Mouse (Mus musculus): ENCODE data around the gene Scrn1. TPM values are rescaled to one million over a fixed set of nuclear protein-coding genes. Genes with fewer than 3 reads are reported as not detected.

Scrn1 gene
- total RNA-seq (2021), result 10 to 100 TPM; 18.1 to 27.5 TPM
- long read RNA-seq, experiment 1, full-length matches to known transcripts, result 24 of 40 reads
- long read RNA-seq, experiment 1, partial matches to known transcripts, result 2 of 40 reads
- long read RNA-seq, experiment 1, other reads (novel, unspliced or antisense), result 14 of 40 reads
- long read RNA-seq, experiment 2, full-length matches to known transcripts, result 15 of 25 reads
- long read RNA-seq, experiment 2, partial matches to known transcripts, result 2 of 25 reads
- long read RNA-seq, experiment 2, other reads (novel, unspliced or antisense), result 8 of 25 reads

DNA sequence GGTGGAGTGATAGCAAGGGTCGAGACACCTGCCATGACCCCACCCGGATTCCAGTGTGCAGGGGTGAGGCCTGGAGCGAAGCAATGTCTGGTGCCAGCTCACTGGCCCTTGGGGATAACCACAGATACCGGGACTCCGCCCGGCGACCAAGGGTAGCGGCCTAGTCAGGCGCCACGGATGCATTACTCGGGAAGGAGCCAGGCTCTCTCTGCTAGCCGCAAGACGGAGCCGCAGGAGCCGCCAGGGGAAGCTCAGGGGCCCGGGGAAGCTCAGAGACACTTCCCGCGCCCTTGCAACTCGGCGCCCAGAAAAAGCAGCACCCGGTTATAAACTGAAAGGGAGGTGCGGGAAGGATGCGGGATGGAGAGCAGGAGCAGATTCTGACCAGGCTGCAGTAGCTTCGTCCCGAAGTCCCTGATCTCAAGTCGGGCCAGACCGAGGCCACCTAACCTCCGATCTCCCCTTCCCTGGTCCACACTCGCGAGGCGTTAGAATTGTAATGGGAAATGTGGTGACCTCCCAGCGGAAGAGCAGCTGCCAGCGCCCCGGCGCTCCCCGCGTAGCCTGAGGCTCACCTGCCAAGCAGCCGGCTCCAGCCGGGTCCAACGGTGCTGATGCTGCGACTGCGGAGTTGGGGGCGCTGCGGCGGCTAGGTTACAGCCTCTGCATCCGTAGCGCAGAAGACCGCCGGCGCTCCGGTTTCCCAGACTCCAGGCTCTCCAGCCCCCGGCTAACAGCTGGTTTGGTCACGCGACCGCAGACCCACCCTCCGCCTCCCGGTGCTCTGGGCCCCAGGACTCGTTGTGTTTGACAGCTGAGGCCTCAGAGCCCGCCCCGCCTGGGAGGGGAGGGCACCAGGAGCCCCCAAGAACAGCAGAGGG is at the start of gene Scrn1:
Gene Scrn1 (minus strand): TSS at position 825 of the 881 bp plus-strand sequence.
- DNase-seq, result peak; percentile 72

DNA sequence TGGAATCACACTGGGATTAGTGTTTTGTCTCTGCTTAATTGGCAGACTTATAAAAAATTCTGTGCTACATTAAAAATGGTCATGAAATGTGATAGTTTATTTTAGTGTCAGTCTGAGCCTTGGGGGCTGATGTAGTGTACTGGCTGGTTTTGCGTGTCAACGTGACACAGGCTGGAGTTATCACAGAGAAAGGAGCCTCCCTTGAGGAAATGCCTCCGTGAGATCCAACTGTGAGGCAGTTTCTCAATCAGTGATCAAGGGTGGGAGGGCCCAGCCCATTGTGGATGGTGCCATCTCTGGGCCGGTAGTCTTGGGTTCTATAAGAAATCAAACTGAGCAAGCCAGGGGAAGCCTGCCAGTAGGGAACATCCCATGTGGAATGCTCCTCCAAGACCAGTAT is 40.0 kb upstream of the Scrn1 start:
- DNase-seq, result no peak

DNA sequence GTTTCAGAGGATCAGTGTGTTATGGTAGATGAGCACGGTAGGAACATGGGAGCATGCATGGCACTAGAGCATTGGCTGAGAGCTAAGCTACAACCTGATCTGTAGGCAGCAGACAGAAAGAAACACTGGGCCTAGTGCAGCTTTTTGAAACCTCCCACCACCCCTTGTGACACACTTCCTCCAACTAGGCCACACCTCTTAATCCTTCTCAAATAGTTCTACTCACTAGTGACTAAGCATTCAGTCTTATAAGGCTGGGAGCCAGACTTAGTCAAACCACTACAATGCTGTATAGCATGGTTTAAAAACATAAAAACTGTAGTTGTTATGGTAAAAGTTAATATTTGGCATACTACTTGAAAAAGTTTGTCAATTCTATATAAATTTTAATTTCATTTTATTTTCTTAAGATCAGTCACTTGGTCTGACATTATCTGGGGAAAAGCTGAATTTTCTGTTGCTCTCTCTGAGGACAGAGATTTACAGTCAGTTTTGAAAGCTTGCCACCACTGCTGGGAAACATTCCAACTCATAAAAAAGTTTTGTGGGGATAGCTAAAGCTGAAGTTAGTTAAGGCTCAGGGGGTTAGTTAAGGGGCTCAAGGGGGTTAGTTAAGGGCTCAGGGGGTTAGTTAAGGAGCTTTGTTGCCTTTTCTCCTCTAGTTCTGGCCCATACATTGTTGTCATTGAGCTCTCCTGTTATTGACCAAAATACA is 37.9 kb upstream of the Scrn1 start:
- DNase-seq, result peak; percentile 82

DNA sequence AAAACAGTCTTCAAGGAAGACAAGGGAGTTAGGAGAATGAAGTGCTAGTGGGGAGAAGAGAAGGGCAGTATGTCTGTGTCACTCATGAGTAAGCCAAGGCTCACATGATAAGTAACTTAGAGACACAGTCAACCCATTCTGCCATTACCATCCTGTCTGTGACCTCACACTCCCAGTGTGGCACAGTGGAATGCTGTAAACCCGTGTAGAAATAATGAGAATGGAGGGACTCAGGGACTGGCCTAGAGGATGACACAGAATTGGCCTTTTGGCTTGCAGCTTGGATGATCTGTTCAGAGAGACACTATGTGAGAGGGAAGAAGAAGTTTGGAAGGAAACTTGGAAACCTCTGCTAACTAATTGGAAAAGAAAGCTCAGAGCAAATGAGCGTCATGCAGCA is 36.6 kb upstream of the Scrn1 start:
- DNase-seq, result no peak

DNA sequence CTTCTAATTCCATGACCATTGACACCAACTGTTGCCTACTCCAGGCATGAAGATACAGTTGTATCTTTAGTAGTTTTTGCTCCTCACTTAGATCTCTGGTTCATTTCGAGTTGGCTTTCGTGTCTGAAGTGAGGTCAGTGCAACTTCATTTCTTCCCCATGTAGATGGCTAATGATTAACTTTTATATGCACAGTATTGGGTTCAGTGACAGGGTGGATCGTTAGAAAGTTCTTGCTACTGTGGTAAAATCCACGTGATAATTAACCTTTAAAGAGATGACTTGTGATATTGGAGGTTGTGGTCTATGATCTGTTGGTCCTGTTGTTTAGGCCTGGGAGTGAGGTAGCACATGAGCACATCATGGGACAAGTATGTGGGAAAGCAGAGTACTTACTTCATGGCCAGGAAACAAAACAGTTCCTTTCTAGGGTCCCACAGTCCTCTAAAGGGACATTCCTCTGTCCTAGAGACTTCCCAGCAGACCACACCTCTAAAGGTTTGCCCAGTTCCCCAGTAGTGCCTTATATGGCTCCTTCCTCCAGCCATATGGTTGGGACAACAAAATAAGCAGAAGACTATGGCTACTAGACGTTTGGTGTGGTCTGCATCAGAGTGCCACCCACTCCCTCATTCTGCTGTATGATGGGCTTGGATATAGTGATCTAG is 34.5 kb upstream of the Scrn1 start:
- DNase-seq, result no peak

DNA sequence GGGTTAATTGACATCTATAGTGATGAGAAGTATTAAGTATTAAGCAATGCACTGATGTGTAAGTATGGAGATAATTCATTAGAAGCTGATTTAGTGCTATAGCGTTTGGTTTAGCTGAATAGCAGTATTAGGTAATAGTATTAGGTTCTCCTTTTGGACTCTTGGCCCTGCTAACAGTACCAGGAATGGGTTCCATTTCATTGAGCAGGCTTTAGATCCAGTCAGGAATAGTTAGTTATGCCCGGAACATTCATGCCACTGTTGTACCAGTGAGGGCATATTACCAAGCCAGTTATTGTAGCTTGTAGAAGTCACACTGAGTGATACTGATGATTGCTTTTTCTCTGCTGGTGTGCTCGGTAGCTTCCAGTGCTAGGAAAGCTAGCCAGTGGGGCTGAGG is 31.4 kb upstream of the Scrn1 start:
- DNase-seq, result no peak

DNA sequence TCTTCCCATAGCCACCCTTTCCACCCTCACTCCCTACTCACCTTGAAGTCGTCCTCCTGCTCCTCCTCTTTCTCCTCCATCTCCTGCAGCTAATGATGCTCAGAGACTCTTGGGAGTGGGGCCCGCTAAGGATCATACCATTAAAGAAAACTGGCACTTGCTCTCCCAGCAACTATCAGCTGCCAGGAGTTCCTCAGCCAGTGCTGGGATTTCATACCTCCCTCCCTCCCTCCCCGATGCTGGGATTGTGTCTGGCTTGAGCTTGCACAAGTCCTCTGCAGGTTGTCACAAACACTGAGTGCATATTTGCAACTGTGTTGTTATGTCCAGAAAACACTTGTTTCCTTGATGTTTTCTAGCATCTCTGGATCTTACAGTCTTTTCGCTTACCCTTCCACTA is 30.9 kb upstream of the Scrn1 start, which contains the start of gene Fkbp14:
Gene Fkbp14 (minus strand): TSS at position 101 of the 400 bp plus-strand sequence.
- no peak for DNase-seq

DNA sequence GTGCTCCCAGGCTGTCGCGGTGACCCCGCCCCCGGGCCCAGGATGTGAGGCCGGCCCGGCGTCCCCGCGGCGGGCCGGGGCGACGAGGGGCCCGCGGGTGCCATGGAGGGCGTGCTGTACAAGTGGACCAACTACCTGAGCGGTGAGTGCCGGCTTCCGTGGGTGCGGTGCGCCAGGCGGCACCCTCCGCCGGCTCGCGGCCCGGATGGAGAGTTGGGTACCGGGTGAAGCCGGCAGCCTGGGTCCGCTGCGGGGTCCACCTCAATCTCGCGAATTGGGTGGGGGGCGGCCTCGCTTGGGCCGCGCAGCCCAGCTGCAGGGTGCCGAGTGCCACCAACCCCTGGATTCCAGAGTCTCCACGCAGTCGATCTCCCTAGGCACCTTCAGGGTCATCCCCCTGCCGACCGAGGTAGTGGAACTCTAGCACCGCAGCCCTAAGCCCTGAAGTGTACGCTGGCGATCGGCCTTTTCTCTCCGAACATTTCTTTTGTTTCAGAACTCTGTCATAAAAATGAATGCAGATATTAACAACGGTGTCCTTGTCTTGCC is 29.1 kb upstream of the Scrn1 start:
- no peak for DNase-seq

DNA sequence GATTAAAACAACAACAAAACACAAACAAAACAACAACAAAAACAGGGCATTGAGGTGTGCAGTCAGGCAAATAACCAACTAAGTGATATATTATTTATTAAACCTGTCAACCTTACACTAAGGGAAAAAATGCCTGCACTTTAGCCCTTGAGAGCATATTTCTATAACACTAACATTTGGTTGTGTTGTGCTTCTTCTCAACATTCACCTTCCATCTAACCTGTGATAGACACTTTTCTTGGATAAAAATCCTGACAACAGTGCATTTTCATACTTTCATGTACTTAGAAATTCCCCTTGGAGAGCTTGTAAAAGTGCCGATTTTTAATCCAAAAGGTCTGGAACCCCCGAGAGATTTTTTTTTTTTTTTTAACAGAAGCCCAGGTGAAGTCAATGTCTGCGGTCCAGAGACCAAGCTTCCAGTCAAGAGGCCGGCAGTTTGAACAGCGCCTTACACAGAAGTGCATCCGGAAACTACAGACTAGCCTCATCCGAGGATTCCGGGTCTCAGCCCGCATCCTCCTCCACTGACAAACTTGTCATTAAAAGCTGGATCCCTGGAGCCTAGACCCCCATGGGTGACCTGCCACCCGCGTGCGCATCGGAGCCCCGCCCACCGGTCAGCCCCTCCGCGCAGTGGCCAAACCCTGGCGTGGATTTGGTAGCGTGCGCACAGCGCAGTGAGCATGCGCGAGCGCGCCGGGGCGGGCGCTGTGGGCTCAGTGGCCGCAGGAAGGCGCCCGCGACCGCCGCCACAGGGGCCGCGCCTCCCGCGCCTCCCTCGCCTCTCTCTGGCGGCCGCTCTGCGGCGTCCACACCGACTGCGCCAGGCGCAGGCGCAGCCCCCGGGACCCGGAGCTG is 28.4 kb upstream of the Scrn1 start, which contains the start of gene Plekha8:
Gene Plekha8 (plus strand): TSS at position 643 of the 861 bp plus-strand sequence.
- peak; percentile 96 for DNase-seq

DNA sequence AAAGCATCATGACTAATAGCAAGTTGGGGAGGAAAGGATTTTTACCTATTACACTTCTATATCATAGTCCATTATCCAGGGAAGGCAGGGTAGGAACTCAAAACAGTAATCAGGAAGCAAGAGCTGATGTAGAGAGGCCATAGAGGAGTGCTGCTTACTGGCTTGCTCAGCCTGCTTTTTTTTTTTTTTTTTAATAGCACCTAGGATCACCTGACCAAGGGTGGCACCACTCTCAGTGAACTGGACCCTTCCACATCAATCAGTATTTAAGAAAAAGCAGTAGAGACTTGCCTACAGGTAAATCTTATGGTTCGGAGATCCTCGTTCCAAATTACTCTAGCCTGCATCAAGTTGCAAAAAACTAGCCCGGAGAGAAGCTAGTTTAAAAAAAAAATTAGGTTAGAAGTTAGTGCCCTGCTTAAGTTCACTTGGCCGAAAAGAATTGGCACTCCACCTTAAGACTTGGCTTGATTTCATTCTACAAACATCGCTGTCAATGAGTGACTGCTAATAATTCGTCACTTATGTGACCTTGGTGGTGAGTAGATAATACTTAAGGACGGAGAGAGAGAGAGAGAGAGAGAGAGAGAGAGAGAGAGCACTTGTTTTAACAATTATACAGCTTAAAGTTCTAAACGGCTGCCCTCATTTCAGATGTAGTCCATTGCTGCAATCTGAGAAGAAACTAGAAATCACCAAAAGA is 27.6 kb upstream of the Scrn1 start:
- no peak for DNase-seq

DNA sequence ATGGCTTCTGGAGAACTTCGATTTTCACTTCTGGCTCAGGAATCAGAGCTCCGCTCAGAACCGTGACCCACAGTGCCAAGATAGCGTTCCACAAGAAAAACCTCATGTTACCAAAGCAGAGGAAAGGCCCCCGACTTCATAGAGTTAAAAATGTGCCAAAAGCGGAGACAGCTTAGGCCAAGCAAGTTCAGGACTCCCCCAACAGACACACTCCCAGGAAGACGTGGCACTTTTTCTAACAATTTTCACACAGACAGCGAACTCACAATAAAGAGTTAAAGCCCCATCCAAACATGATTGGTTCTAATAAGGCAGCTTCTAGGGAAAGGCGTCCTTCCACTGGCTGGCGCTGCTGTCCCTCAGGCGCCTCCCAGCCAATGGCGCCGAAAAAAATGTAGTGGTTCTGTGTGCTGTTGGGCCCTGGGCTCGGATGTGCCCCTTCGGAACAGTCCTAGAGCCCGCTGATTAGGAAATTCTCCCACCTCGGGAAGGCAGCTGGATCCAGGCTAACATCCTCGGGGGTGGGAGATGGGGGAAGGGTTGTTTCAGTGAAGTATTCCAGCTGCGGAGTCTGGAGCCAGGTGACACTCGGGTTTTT is 26.7 kb upstream of the Scrn1 start:
- peak; percentile 94 for DNase-seq

DNA sequence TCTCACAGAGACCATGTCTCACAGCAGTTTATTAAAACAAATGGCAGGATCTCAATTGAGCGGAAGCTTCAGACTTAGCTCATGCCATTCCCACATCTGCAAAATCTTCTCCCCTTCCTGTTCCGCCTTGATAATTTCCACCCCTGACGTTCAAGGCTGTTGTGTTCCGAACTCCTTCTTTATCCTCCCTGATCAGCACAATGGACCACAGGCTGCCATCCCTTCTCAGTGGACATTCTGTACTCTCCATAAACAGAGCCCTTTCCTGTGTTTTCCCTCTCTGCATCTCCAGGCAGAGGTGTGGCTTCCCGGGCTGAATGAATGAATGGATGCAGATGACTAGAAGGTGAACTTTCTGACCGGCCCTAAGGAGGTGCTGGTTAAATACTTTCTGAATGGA is 25.5 kb upstream of the Scrn1 start:
- DNase-seq, result no peak

DNA sequence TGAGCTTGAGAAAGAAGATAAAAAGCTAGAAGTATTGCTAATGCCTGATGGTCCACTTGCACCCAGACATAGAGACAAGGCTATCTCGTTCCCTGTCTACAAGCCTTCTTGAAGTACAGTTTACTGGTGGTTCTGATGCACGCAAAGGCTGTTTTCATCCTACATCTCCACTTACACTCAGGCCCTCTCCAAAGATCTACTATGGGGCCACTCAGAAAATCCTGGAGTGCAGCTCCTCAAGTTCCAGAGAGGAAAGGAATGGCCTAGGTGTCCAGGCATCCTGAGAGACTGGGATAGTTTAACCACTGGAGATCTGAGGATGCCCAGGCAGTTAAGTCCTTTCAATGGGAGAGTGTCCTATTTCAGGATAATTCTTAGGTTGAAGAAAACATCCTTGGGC is 24.4 kb upstream of the Scrn1 start:
- no peak for DNase-seq

DNA sequence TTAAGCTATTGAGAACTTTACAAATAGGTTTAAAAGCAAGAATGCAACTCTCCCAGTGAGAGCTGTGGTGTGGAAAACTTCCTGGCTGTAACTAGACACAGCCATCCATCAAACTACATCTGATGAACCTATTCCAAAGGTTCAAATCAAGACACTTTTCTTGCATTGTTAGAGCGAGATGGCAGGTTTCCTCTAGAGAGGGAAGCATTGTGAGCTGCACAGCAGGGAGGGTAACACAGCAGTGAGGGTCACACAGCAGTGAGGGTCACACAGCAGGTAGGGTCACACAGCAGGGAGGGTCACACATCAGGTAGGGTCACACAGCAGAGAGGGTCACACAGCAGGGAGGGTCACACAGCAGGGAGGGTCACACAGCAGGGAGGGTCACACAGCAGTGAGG is 21.9 kb upstream of the Scrn1 start:
- DNase-seq, result no peak

DNA sequence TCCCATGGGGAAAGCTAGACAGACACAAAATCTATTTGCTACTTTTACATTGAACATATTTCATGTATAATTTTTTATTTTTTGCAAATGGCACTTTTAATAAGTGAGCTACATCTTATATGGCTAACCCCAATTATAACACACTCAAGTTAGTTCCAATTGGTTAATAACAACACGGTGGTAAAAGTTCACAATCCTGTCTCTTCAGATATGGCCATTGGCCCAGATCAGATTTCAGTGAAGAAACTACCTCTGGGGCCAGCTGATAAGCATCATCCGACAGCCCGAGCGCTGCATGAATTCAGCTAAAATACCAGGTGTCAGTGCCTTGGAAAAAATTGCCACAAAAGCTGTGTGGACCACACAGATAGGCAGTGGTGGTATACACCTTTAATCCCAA is 21.4 kb upstream of the Scrn1 start:
- no peak for DNase-seq

DNA sequence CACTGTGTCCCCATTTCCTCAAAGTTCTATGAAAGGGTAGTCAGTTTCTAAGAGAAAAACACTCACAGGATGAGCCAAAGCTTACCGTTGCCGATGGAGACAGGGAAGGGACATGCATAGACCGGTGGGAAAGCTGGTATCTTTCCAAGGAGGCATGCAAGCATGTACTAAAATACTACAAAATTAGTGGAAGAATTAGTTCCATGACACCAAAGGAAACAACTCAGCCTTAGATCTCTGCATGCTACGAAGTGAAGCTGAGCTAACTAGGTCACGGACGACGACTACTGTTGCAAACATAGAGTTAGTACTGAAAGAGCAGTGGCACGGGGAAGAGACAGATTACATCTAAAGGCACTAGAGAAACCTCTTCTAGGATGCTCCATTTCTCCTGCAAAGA is 20.6 kb upstream of the Scrn1 start:
- no peak for DNase-seq

DNA sequence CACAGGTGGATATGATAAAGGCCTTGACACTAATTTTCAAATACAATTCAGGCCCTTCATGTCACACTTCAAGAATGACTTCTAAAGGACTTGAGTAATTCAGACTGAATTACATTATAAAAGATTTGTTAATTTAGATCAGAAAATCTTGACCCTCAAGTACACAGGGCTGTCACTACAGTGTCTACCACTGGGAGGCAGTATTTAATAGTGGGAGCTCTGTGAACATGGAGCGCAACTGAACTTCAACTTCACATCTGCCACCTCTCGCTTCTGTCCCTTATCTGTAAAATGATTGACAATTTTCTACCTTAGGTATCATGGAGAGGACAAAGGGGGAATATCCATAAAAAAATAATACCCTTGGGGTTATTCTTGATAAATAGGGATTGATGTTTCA is 19.9 kb upstream of the Scrn1 start:
- peak; percentile 73 for DNase-seq

DNA sequence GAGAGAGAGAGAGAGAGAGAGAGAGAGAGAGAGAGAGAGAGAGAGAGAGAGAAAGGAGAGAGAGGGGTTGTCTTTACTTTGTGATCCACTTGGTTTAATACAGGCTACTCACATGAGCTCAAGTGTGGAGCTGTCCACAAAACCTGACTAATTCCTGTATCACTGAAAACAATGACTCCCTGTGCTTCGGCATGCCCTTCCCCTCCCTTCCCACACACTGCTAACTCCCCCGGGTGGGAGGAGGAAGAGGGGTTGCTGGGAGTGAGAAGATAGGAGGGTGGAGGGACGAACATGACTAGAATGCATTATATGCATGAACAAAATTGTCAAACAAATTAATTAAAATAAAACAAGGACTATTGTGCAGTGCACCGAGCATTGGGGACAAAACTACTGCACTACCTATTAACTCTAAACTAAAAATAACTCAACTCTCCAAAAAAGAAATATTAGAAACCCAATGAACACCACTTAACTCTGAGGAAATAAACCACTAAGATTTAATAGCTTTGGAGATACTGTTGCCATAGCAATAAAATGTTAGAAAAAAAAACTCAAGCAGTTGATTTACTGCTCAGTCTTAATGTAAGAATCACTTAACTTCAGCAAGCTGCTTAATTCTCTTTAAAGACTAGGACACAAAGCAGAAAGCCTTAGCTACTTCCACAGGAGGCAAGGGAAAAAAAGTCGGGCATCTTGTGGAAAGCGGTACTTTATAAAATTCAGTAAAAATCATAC is 7.1 kb upstream of the Scrn1 start:
- DNase-seq, result no peak

DNA sequence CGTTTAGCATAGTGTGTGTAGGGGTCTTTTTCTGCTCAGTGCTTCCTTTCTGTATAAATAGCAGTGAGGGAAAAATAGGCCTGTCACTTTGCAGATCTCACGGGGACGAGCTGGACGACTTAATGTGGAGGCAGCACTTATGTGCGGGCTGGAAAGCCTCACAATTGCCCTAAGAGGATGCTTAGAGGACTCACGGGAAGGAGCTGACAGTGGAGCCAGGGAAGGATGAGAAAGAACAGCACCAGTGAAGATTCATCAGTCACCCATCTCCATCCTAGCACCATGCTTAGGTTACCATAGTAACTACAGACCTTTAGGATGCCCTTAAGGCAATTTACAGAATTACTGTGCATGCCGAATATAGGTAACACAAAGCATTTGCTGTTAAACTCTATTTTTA is 3.5 kb upstream of the Scrn1 start:
- no peak for DNase-seq

All from adrenal gland, postnatal 10 days (tissue).